Mouse (Mus musculus): ENCODE measurements around the gene Doc2g. TPM values are rescaled to one million over a fixed set of nuclear protein-coding genes. Genes with fewer than 3 reads are reported as not detected.

Gene Doc2g
- polyA plus RNA-seq, 1 experiment from 2014 or later, result 6.7 TPM

- no peak for ATAC-seq (ENCODE audit: low FRiP score)
- Histone ChIP-seq H3K27ac (replicated peaks) (no peak overlapping the region), H3K9me3 (replicated peaks) (no peaks in the 10 kb centered on the region), H3K4me3 (replicated peaks) (no peak overlapping the region), H3K27me3 (replicated peaks) (no peaks in the 10 kb centered on the region), H3K36me3 (no peaks in the 10 kb centered on the region), H3K9ac (replicated peaks) (no peak overlapping the region), H3K4me2 (no peak overlapping the region), H3K4me1 (no peaks in the 10 kb centered on the region)
- 68% methylated on average over 15 of the region's 15 CpGs for WGBS
These were observed 53.0 kb downstream of the Doc2g start for GRCm38 (mm10) chr19:4055947-4056693.

Other genes with a start within 250 kb of the Doc2g start
- 38.3 and 39.5 TPM in 2 replicates for gene Kmt5b, start 235.9 kb upstream of the Doc2g start, polyA plus RNA-seq (2015; fragmentation: Nextera tagmentation; extraction: Ambion mirVana)
- gene Chka, start 151.5 kb upstream of the Doc2g start, polyA plus RNA-seq (2015; fragmentation: Nextera tagmentation; extraction: Ambion mirVana), result 59.9 and 68.7 TPM in 2 replicates
- 20.3 and 29.0 TPM in 2 replicates for gene Tcirg1, start 96.2 kb upstream of the Doc2g start, polyA plus RNA-seq (2015; fragmentation: Nextera tagmentation; extraction: Ambion mirVana)
- 308 and 330 TPM in 2 replicates for gene Ndufs8, start 90.5 kb upstream of the Doc2g start, polyA plus RNA-seq (2015; fragmentation: Nextera tagmentation; extraction: Ambion mirVana)
- 2.5 and 3.8 TPM in 2 replicates for gene Aldh3b1, start 73.5 kb upstream of the Doc2g start, polyA plus RNA-seq (2015; fragmentation: Nextera tagmentation; extraction: Ambion mirVana)
- 15.0 and 20.6 TPM in 2 replicates for gene Unc93b1, start 68.1 kb upstream of the Doc2g start, polyA plus RNA-seq (2015; fragmentation: Nextera tagmentation; extraction: Ambion mirVana)
- gene Aldh3b3, start 44.7 kb upstream of the Doc2g start, polyA plus RNA-seq (2015; fragmentation: Nextera tagmentation; extraction: Ambion mirVana), result not detected in 2 replicates
- 0.20 and 1.6 TPM in 2 replicates for gene Aldh3b2, start 31.0 kb upstream of the Doc2g start, polyA plus RNA-seq (2015; fragmentation: Nextera tagmentation; extraction: Ambion mirVana)
- 2.8 and 4.6 TPM in 2 replicates for gene Acy3, start 16.7 kb upstream of the Doc2g start, polyA plus RNA-seq (2015; fragmentation: Nextera tagmentation; extraction: Ambion mirVana)
- 0.08 TPM in 1 of 2 replicates, not detected in the other for gene Tbx10, start 10.6 kb upstream of the Doc2g start, polyA plus RNA-seq (2015; fragmentation: Nextera tagmentation; extraction: Ambion mirVana)
- gene Nudt8, start 2.7 kb upstream of the Doc2g start, polyA plus RNA-seq (2015; fragmentation: Nextera tagmentation; extraction: Ambion mirVana), result 26.1 and 26.8 TPM in 2 replicates
- gene Gm49405, start 2.7 kb upstream of the Doc2g start, polyA plus RNA-seq (2015; fragmentation: Nextera tagmentation; extraction: Ambion mirVana), result 4.5 and 5.7 TPM in 2 replicates
- 262 and 279 TPM in 2 replicates for gene Ndufv1, start 9.5 kb downstream of the Doc2g start, polyA plus RNA-seq (2015; fragmentation: Nextera tagmentation; extraction: Ambion mirVana)
- 552 and 568 TPM in 2 replicates for gene Gstp1, start 34.7 kb downstream of the Doc2g start, polyA plus RNA-seq (2015; fragmentation: Nextera tagmentation; extraction: Ambion mirVana)
- gene Gstp2, start 42.7 kb downstream of the Doc2g start, polyA plus RNA-seq (2015; fragmentation: Nextera tagmentation; extraction: Ambion mirVana), result 1.9 and 7.6 TPM in 2 replicates
- gene Gstp3, start 56.3 kb downstream of the Doc2g start, polyA plus RNA-seq (2015; fragmentation: Nextera tagmentation; extraction: Ambion mirVana), result 1.1 TPM in 1 of 2 replicates, not detected in the other
- not detected in 2 replicates for gene Cabp2, start 78.3 kb downstream of the Doc2g start, polyA plus RNA-seq (2015; fragmentation: Nextera tagmentation; extraction: Ambion mirVana)
- gene Cdk2ap2, start 93.9 kb downstream of the Doc2g start, polyA plus RNA-seq (2015; fragmentation: Nextera tagmentation; extraction: Ambion mirVana), result 88.7 and 99.0 TPM in 2 replicates
- gene Pitpnm1, start 96.7 kb downstream of the Doc2g start, polyA plus RNA-seq (2015; fragmentation: Nextera tagmentation; extraction: Ambion mirVana), result 72.1 and 80.9 TPM in 2 replicates
- gene Aip, start 122.5 kb downstream of the Doc2g start, polyA plus RNA-seq (2015; fragmentation: Nextera tagmentation; extraction: Ambion mirVana), result 105 and 111 TPM in 2 replicates
- gene Gpr152, start 136.5 kb downstream of the Doc2g start, polyA plus RNA-seq (2015; fragmentation: Nextera tagmentation; extraction: Ambion mirVana), result not detected in 2 replicates
- 0.20 and 0.28 TPM in 2 replicates for gene Cabp4, start 140.7 kb downstream of the Doc2g start, polyA plus RNA-seq (2015; fragmentation: Nextera tagmentation; extraction: Ambion mirVana)
- gene Coro1b, start 145.3 kb downstream of the Doc2g start, polyA plus RNA-seq (2015; fragmentation: Nextera tagmentation; extraction: Ambion mirVana), result 102 and 141 TPM in 2 replicates
- 1.0 and 52.3 TPM in 2 replicates for gene Ptprcap, start 150.3 kb downstream of the Doc2g start, polyA plus RNA-seq (2015; fragmentation: Nextera tagmentation; extraction: Ambion mirVana)
- gene Rps6kb2, start 160.0 kb downstream of the Doc2g start, polyA plus RNA-seq (2015; fragmentation: Nextera tagmentation; extraction: Ambion mirVana), result 54.4 and 56.3 TPM in 2 replicates
- 5.9 and 6.4 TPM in 2 replicates for gene Carns1, start 172.2 kb downstream of the Doc2g start, polyA plus RNA-seq (2015; fragmentation: Nextera tagmentation; extraction: Ambion mirVana)
- gene Tbc1d10c, start 188.0 kb downstream of the Doc2g start, polyA plus RNA-seq (2015; fragmentation: Nextera tagmentation; extraction: Ambion mirVana), result 0.74 and 20.7 TPM in 2 replicates
- gene Ppp1ca, start 188.8 kb downstream of the Doc2g start, polyA plus RNA-seq (2015; fragmentation: Nextera tagmentation; extraction: Ambion mirVana), result 589 and 681 TPM in 2 replicates
- 24.3 and 27.2 TPM in 2 replicates for gene Rad9a, start 198.3 kb downstream of the Doc2g start, polyA plus RNA-seq (2015; fragmentation: Nextera tagmentation; extraction: Ambion mirVana)
- 0.78 and 2.2 TPM in 2 replicates for gene Clcf1, start 210.9 kb downstream of the Doc2g start, polyA plus RNA-seq (2015; fragmentation: Nextera tagmentation; extraction: Ambion mirVana)
- gene AC109138.7, start 211.0 kb downstream of the Doc2g start, polyA plus RNA-seq (2015; fragmentation: Nextera tagmentation; extraction: Ambion mirVana), result not detected in 2 replicates
- 24.7 and 28.0 TPM in 2 replicates for gene Pold4, start 228.6 kb downstream of the Doc2g start, polyA plus RNA-seq (2015; fragmentation: Nextera tagmentation; extraction: Ambion mirVana)